Mouse (Mus musculus) C2C12 (cell line): Measurements from ENCODE around the gene Olfr907.

Experiments used
- CEBPB ChIP-seq: IDR thresholded peaks from one replicate; pipeline ENCODE4 v1.6.1; 2011; ENCODE audit warnings: low read depth, mild to moderate bottlenecking, control low read depth, moderate library complexity
- CTCF ChIP-seq: IDR thresholded peaks from one replicate; pipeline ENCODE4 v1.5.1; 2011; ENCODE audit not compliant: control insufficient read depth, insufficient read depth, insufficient read length
- FOSL1 ChIP-seq: IDR thresholded peaks from one replicate; pipeline ENCODE4 v1.8.0; 2011; ENCODE audit warnings: mild to moderate bottlenecking, low read length; ENCODE audit not compliant: poor library complexity, insufficient read depth, severe bottlenecking
- MAX ChIP-seq: IDR thresholded peaks from one replicate; pipeline ENCODE4 v1.6.1; 2011; ENCODE audit warnings: mild to moderate bottlenecking, control low read depth
- MYOD1 ChIP-seq: IDR thresholded peaks from one replicate; pipeline ENCODE4 v1.6.1; 2011; ENCODE audit warnings: low read depth; ENCODE audit not compliant: control insufficient read depth, insufficient read length
- MYOG ChIP-seq: IDR thresholded peaks from one replicate; pipeline ENCODE4 v1.6.1; 2011; ENCODE audit not compliant: control insufficient read depth, insufficient read length; ENCODE audit errors: extremely low read depth
- USF1 ChIP-seq: IDR thresholded peaks from one replicate; pipeline ENCODE4 v1.6.1; 2011; ENCODE audit warnings: low read depth, mild to moderate bottlenecking, control low read depth, moderate library complexity

- TF ChIP-seq CTCF (no peak), USF1 (no peak), FOSL1 (no peak), MYOD1 (no peak), MAX (no peak), CEBPB (no peak), MYOG (no peak)
Observed at GRCm38 (mm10) chr9:38462844-38463243, 32.8 kb upstream of the Olfr907 start, which contains the start of gene Olfr904.
